Mouse (Mus musculus) ES-Bruce4 (cell line): ENCODE measurements at regions not wholly inside any gene's neighbourhood (a gene's known extent, or its start where the extent isn't known, plus 50 kb on each side); places are given as distances from the start of the nearest gene placed in this dataset.

Experiments used
- CTCF ChIP-seq: IDR thresholded peaks from one replicate; pipeline ENCODE4 v1.8.1; 2011; ENCODE audit warnings: low read depth, low read length
- POLR2A ChIP-seq: IDR thresholded peaks from one replicate; pipeline ENCODE4 v1.8.1; 2011; ENCODE audit warnings: low read length; ENCODE audit not compliant: insufficient read depth

DNA sequence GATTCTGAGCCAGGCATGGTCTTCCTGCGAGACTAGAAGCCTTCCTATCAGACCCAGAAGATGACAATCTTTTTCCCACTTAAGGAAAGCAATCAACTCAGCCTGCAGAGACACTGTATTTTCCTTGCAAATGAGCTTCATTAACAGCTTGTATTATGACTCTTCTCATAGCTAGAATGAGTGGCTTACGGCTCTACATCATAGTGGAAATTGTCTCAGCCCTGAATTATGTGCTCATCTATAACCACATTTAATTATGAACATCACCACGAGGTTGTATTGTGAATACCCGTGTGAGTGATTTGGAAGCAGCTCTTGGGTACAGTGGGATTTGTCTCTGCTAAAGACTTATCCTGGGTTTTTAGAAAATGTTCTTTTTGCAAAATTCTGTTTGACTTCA, 97.2 kb upstream of the Nck2 start:
- TF ChIP-seq POLR2A (no peak), CTCF (no peak)
